Mouse (Mus musculus): Measurements from ENCODE around the gene Abca17.

Abca17 gene

GRCm38 (mm10) chr17:24243311-24243969, 107.4 kb downstream of the Abca17 start:
- peak; percentile 27 for DNase-seq (ENCODE audit: low read depth, low spot score)

DNA sequence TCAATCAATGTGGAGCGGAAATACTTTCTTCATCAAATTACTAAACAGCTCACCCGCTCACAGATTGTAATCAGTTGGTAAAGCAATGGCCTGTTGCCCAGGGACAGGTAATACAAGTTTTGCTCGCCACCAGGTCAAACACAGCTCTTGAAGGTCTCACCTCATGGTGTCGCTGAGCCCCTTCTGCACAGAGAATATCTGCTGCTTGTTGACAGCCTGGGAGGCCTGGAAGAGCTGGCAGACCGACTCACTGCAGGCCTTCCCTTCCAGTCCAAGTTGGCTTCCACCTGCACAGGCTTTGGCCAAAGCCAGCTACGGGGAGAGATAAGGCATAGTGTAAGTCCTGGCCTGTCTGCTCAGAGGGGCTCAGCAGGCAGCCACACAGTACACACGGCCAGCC, 113.9 kb downstream of the Abca17 start:
- peak; percentile 91 for DNase-seq (ENCODE audit: low read depth, low spot score)

DNA sequence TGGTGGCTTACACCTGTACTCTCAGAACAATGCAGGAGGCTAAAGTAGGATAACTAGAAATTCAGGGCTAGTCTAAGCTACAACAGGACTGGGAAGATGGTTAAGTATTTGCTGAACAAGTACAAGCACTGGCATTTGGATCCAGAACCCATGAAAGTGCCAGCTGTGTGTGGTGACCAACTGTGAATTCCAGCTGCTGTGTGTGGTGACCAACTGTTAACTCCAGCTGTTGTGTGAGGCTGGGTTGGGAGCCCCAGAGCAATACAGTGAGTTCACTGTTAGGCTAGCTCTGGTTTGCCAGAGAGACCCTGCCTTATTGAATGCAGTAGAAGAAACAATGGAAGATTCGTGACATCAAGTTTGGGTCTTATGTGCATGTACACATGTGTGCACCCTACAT, 114.4 kb downstream of the Abca17 start:
- no peak for DNase-seq (ENCODE audit: low read depth, low spot score)

- DNase-seq (ENCODE audit: low read depth, low spot score) = no peak
Measured at GRCm38 (mm10) chr17:24227941-24228340, 122.9 kb downstream of the Abca17 start.

DNA sequence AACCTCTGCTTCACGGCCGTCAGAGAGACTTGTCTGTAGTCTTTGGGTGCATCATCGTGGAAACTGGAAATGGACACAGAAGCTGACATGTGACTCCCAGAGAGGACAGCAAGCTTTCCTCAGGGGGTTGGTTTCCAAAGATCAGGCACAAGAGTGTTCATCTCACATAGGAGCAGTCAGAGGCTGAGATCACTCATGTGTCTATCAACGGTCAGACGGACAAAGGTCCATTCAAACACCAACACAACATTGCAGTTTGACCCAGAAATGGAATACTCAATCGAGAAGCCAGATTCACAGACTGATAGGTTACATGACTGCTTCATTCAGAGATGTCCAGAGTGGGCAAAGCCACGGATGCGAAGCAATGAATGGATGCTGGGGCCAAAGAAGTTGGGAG, 124.1 kb downstream of the Abca17 start:
- no peak for DNase-seq (ENCODE audit: low read depth, low spot score)

DNA sequence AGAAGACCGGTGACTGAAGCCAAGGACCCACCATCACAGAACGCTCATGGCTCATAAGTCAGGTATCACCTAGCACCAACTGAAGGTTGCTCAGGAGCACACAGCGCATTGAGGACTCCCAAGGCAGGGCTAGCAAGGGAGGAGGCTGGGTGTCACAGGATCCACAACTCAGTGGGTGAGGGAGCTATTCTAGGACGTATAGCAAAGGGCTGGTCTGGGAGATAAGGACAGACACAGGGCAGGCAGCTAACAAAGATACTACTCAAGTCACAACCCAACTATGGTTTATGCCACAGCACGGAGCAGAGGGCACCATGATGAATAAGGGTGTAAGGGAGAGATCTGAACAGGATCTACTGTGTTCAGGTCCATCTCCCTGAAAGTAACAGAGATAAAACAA, 125.0 kb downstream of the Abca17 start:
- no peak for DNase-seq (ENCODE audit: low read depth, low spot score)

GRCm38 (mm10) chr17:24224741-24225140, 126.1 kb downstream of the Abca17 start:
- DNase-seq (ENCODE audit: low read depth, low spot score) = no peak

- DNase-seq (ENCODE audit: low read depth, low spot score) = no peak
Measured at GRCm38 (mm10) chr17:24223513-24223912, 127.4 kb downstream of the Abca17 start.

GRCm38 (mm10) chr17:24222653-24223052, 128.2 kb downstream of the Abca17 start:
- DNase-seq (ENCODE audit: low read depth, low spot score) = no peak

DNA sequence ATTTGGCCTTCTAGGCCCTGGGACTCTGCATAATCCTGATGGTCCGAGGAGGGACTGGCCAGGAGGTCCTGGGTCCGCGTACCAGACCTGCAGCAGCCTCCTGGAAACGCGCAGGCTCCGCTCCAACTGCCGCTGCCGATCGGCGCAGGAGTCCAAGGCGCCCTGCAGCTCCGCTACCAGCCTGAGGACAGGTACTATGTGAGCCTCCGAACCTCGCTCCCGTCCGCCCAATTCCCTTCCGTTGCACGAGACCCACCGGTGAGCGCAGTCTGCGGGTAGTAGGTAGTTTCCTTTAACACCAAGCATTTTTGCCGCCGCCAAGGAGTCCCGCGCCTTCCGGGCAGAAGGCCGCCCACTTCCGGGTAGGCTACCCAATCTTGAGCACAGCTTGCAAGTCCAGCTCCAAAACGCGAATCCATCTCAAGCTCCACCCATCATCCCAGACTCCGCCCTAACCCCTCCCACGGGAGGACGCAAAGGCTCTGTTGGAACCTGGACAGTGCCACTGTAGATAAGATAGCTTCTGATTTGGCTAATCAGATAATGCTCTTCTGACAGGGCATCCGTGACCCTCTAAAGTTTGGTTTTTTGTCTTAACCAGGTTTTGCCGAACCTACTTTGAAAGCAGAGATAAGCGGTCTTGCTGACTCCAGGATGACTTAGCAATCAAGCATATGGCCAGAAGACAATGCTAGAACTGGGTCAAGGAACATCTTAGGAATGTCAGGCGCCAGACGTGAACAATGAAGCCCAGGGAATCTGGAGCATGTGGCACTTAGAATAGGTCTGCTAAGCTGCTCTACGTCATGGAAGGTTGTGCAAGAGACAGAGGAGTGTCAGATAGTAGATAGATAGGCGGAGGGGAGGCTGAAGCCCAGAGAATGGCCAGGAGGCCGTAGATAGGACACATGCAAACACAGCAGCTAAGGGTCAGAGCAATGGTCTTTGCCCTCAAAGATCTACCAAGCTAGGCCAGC, 130.1 kb downstream of the Abca17 start, which contains the start of gene Tedc2:
Gene Tedc2, minus strand, starts transcription at position 417 of the 977 bp plus-strand sequence.
- DNase-seq (ENCODE audit: low read depth, low spot score) = peak; percentile 99

GRCm38 (mm10) chr17:24216836-24217235, 134.0 kb downstream of the Abca17 start:
- no peak for DNase-seq (ENCODE audit: low read depth, low spot score)

Measured in brain, adult 2 months (tissue).